Mouse (Mus musculus): ENCODE results near the gene Zfp282.

The Zfp282 gene

GRCm38 (mm10) chr6:47903587-47903986 lies 26.6 kb downstream of the Zfp282 start:
- peak; percentile 29 for DNase-seq (ENCODE audit: low read depth)

- no peak for DNase-seq (ENCODE audit: low read depth)
These were observed 27.4 kb downstream of the Zfp282 start for GRCm38 (mm10) chr6:47904361-47904760.

GRCm38 (mm10) chr6:47904917-47905695 lies 28.1 kb downstream of the Zfp282 start:
- DNase-seq (ENCODE audit: low read depth) = peak; percentile 27

- no peak for DNase-seq (ENCODE audit: low read depth)
These were observed 29.3 kb downstream of the Zfp282 start for GRCm38 (mm10) chr6:47906326-47906725.

GRCm38 (mm10) chr6:47909007-47909406 lies 32.0 kb downstream of the Zfp282 start:
- no peak for DNase-seq (ENCODE audit: low read depth)

- DNase-seq (ENCODE audit: low read depth) = no peak
These were observed 34.6 kb downstream of the Zfp282 start for GRCm38 (mm10) chr6:47911650-47912049.

- no peak for DNase-seq (ENCODE audit: low read depth)
These were observed 36.0 kb downstream of the Zfp282 start for GRCm38 (mm10) chr6:47912991-47913390.

- DNase-seq (ENCODE audit: low read depth) = no peak
These were observed 40.0 kb downstream of the Zfp282 start for GRCm38 (mm10) chr6:47917051-47917450.

- DNase-seq (ENCODE audit: low read depth) = no peak
These were observed 41.8 kb downstream of the Zfp282 start for GRCm38 (mm10) chr6:47918768-47919274.

- DNase-seq (ENCODE audit: low read depth) = no peak
These were observed 42.8 kb downstream of the Zfp282 start for GRCm38 (mm10) chr6:47919646-47920446.

GRCm38 (mm10) chr6:47920447-47921340 lies 43.7 kb downstream of the Zfp282 start, which contains the start of gene Zfp212:
TSS of gene Zfp212 (plus strand) at chr6:47920476.
- peak; percentile 95 for DNase-seq (ENCODE audit: low read depth)

- DNase-seq (ENCODE audit: low read depth) = no peak
These were observed 65.5 kb downstream of the Zfp282 start for GRCm38 (mm10) chr6:47942461-47942860.

GRCm38 (mm10) chr6:47943021-47943691 lies 66.2 kb downstream of the Zfp282 start:
- DNase-seq (ENCODE audit: low read depth) = no peak

- no peak for DNase-seq (ENCODE audit: low read depth)
These were observed 66.7 kb downstream of the Zfp282 start for GRCm38 (mm10) chr6:47943721-47944120.

- no peak for DNase-seq (ENCODE audit: low read depth)
These were observed 70.4 kb downstream of the Zfp282 start for GRCm38 (mm10) chr6:47947388-47947787.

- DNase-seq (ENCODE audit: low read depth) = peak; percentile 95
These were observed 76.3 kb downstream of the Zfp282 start, which contains the start of gene Zfp956 for GRCm38 (mm10) chr6:47953191-47953726. TSS of gene Zfp956 (plus strand) at chr6:47953390.

GRCm38 (mm10) chr6:47954425-47954824 lies 77.4 kb downstream of the Zfp282 start:
- DNase-seq (ENCODE audit: low read depth) = no peak

- DNase-seq (ENCODE audit: low read depth) = no peak
These were observed 80.8 kb downstream of the Zfp282 start for GRCm38 (mm10) chr6:47957816-47958215.

All from NIH3T3 (cell line).